In the genomic region with DNA sequence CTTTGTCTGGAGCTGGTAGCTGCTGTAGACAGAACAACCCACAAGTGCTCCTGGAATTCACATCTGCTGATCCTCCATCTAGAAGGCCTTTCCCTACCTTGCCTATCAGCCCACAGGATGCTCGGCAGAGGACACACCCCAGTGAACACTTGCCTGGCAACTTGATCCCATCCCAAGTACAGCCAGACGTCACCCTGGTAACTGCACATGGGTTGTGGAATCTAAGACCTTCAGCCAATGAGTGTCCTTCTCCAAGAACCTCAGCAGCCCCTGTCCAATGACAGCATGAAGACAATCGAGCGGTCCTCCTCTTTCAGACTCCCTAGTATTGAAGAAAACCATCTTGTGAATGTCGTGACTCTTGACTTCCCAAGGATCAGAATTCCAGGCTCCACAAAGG, we compare ENCODE assay signal across 24 mouse cellular contexts.
"Had no signal": no experiment of that assay in that cellular context is flagged by ENCODE, and none has a peak within 500 bp of the region (broad histone marks: within the 10 kb centered on the region; RNA-seq: fewer than 3 reads in every experiment).

No protein-coding gene starts in this region.

- ATAC-seq: forebrain, embryonic 16.5 days; inflammation-experienced regulatory T-cells, adult 6 months; intestine, embryonic 15.5 days; intestine, postnatal 0 days; liver, postnatal 0 days had no signal

- H3K9ac ChIP-seq: heart, embryonic 12.5 days; hindbrain, embryonic 15.5 days; intestine, embryonic 15.5 days; limb, embryonic 12.5 days; liver, embryonic 13.5 days; liver, embryonic 15.5 days; liver, postnatal 0 days had no signal

- H3K4me2 ChIP-seq: heart, embryonic 12.5 days; hindbrain, embryonic 15.5 days; intestine, embryonic 15.5 days; limb, embryonic 12.5 days; liver, embryonic 11.5 days; liver, embryonic 13.5 days; liver, embryonic 15.5 days had no signal

- DNase-seq: gastrocnemius, adult 2 months; gastrocnemius, postnatal 10 days; gastrocnemius, postnatal 25 days; heart, adult 18-20 months; heart, postnatal 10 days; heart, postnatal 4 days; kidney, adult 2 months; kidney, postnatal 10 days; kidney, postnatal 36 days; liver; liver, embryonic 13.5 days; liver, postnatal 0 days had no signal

- H3K27ac ChIP-seq: gastrocnemius, adult 2 months; hindbrain, embryonic 15.5 days; intestine, embryonic 15.5 days; layer of hippocampus, adult 2 months; limb, embryonic 10.5 days; limb, embryonic 12.5 days; liver, embryonic 13.5 days; liver, embryonic 15.5 days had no signal

- H3K36me3 ChIP-seq: heart, embryonic 12.5 days; hindbrain, embryonic 15.5 days; intestine, embryonic 15.5 days; limb, embryonic 10.5 days; limb, embryonic 12.5 days; liver, embryonic 13.5 days; liver, embryonic 15.5 days had no signal

- H3K27me3 ChIP-seq: heart, embryonic 12.5 days; hindbrain, embryonic 15.5 days; intestine, embryonic 15.5 days; limb, embryonic 12.5 days had no signal

- H3K9me3 ChIP-seq: heart, embryonic 12.5 days; hindbrain, embryonic 15.5 days; intestine, embryonic 15.5 days; limb, embryonic 10.5 days; limb, embryonic 12.5 days; liver, embryonic 13.5 days; liver, embryonic 15.5 days had no signal

- H3K4me1 ChIP-seq: intestine, embryonic 15.5 days; liver, embryonic 13.5 days; liver, embryonic 15.5 days had no signal

- H3K4me3 ChIP-seq: gastrocnemius, adult 2 months; heart, embryonic 12.5 days; hindbrain, embryonic 15.5 days; intestine, embryonic 15.5 days; layer of hippocampus, adult 2 months; left cerebral cortex, adult 2 months; limb, embryonic 10.5 days; limb, embryonic 12.5 days; liver, embryonic 13.5 days; liver, embryonic 15.5 days had no signal
